Mouse (Mus musculus) 3134 (cell line): ENCODE data around the gene Ssbp2.

Experiments used
- DNase-seq: peaks from one replicate; pipeline ENCODE4 v3.0.0-alpha.2; 2011; ENCODE audit warnings: low spot score; ENCODE audit not compliant: insufficient read length; ENCODE audit errors: extremely low read depth

The Ssbp2 gene

DNA sequence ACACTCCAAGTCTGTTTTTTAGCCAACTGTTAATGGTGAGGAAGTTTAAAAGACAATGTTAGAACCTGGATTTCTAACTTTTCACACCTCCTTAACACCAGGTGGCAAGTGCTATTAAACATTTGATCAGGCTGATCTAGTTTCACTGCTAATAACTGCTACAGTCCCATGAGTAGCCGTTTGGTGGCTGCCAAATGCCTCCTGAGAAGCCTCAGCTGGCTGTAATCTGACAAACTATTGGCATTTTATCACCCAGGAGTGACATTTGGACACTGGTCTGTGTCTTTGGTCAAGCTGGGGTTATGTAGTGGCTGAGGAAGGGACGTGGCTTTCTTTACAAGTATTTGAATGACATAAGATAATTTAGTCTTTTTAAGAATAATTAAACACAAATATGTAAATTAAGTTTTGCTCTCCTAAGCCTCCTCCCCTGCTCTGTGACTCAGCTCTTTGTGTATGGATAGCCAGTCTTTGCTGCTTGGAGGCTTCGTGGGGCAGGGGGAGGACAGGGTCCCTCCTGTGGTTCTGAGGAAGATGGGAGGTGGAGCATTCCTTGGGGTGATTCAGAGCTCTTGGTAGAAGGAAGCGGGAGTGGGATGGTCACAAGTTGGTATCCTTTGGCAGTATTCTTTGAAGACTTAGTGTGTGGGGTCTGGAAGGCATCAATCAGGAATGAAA, 60.1 kb downstream of the Ssbp2 start:
- DNase-seq: peak; percentile 4

DNA sequence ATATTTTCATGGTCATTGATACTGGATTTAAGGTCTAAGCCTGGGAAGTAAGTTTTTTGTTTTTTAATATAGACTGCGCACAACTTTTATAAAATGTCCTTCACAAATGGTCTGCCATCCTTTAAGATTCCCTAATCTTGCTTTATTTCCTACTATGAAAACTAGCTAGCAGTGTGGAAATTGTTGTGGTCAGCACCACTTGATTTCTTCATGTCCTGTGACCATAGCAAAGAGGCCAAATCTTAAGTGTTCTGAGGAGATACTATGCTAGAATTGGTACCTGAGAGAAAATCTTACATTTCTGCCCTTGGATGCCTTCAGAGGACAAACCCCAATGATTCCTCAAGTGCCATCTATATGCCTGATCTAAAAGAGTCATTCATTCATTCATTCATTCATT, 60.9 kb downstream of the Ssbp2 start:
- DNase-seq: no peak

DNA sequence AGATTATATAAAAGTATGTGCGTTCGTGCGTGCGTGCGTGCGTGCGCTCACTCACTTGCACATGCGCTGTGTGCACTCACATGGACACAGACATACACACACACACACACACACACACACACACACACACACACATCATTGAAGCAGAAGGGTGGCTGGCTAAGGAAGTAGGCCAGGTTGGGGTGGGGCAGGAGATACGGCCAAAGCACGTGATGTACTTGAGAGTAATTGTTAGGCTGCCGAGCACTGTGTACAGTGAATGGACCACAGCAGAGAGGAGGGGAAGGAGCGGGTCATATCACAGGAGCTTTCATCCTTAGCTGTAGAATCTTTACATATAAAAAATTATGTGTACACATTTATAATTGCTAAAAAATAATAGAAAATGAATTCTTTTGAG, 66.0 kb downstream of the Ssbp2 start:
- no peak for DNase-seq

DNA sequence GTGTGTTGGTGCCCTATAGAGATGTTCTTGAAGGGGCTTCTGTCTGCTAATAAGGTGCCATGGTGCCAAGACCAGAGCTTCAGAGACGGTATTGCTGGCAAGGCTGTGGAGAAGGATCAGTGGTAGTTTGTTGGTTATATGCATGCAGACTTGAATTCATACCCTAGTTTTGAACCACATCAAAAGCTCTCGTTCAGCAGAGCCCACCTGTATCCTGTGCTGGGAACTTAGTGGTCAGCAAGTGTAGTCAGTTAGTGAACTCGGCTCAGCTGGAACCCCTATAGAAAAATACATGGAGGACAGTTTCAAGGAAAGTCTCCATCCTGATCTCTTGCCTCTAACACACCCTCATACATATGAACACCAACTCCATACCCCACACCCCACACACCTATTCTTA, 69.7 kb downstream of the Ssbp2 start:
- DNase-seq: no peak

DNA sequence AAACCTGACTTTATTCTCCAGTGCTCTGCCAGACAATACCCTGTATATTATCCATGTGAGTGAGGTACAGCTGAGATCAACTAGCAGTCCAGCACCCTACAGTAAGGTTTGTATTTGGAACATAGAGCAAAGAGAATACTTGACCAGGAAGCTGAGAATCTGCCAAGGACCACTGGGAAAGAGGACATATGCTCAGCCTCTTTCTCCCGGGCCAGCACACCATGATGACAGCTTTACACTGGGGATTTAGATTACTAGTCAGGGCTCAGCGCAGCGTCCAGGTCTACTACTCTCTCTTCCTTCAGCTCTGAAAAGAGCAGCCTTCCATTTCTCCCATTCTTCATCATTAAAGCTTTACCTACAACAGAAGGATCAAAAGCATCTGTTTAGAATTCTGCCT, 76.6 kb downstream of the Ssbp2 start:
- DNase-seq: no peak

DNA sequence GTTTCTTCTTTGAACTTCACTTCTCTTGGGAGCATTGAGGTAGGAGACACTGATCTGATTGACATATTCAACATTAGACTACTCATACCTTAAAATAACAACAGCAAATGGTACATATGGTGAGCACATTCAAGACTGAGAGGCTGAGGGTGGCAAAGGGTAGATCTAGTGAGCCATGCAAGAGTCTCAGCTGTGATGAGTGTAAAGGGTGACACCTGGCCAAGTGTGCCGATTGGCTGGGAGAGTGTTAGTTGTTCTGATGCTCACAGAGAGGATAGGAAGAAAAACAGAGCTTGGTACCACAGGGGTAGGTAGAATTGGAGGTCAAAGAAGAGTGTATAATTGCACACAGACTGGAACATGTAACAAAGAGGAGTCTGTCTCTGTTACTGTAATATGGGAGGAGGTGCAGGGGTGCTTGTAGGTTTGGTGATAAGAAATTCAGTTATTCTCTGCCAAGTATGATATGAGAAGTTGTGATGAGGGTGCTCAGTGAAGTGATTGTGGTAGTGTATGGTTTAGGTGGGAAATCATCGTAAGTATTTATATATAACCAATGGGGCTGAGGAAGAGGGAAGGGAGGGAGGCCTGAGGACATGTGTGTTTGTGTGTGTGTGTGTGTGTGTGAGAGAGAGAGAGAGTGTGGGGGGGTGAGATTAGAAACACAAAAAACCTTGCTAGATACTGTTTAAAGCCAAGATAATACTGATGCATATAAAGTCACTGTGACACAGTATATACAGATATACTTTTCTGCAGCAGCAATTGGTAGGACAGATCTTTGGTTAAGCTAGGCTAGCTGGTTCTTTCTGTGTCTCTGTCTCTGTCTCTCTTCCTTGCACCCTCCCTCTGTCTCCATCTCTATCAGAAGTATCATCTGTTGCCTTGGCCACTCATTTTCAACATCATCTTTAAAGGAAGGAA, 80.3 kb downstream of the Ssbp2 start:
- no peak for DNase-seq

DNA sequence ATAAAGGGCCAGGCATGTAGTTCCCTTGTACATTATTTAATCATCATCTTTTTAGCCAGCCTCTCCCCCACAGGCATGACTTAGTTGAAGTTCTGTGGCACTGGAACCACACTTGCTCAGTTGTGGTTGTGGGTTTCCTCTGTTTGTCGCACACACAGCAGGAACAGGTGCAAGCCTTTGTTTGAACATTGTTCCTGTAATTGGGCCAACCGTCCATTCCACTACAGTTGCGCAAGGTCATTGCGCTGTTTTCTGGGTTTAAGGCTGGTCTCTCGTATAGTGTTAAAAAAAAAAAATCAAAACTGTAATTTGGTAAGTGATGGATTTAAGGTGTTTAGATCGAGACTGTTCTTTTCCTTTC, 81.0 kb downstream of the Ssbp2 start:
- no peak for DNase-seq

DNA sequence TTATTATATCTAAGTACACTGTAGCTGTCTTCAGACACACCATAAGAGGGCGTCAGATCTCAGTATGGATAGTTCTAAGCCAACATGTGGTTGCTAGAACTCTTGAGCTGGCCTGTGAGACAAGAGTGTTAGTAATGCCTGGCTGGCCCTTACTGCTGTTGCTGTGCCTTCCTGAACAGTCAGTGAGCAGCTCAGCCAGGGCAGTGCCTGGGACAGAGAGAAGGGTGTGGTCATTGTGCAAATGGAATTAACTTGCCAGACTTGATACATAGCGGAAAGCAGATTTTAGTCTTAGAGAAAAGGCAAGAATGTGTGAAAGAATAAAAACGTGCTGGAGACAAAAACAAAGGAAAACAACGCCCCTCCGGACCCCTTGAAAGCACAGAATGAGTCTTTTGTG, 83.5 kb downstream of the Ssbp2 start:
- DNase-seq: no peak

DNA sequence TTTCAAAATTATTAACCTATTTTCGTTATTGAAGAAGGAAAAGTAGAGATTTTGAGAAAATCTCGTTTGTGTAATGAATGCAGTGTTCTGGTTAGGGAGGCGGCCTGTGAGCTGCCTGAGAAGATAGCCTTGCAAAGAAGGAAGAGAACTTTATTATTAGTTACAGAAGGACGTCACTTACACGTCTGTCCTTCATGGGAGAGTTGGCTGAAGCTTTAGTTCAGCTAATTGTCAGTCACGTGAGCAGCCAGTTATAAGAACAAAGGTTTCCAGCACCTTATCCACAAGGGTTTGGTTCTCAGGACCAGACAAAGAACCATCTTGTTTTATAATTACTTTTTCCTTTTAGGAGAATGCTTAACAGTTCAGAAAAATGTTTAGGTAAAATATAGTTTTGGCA, 104.0 kb downstream of the Ssbp2 start:
- no peak for DNase-seq

DNA sequence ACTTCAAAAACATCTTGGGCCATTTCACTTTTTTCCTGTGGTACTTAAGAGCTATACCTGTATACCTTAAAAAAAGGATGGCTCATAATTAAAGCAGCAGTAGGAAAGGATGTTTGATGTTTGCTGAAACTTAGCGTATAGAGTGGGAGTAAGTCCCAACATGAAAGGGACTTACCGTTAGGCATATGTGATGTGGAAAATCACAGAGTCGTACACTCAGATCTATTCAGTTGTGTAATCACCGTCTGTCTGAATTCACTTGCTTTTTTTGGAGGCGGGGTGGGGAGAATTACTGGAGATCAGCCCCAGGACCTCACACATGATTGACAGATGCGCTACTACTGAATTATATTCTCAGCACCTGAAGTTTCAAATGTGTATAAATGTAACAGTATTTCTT, 104.7 kb downstream of the Ssbp2 start:
- no peak for DNase-seq

DNA sequence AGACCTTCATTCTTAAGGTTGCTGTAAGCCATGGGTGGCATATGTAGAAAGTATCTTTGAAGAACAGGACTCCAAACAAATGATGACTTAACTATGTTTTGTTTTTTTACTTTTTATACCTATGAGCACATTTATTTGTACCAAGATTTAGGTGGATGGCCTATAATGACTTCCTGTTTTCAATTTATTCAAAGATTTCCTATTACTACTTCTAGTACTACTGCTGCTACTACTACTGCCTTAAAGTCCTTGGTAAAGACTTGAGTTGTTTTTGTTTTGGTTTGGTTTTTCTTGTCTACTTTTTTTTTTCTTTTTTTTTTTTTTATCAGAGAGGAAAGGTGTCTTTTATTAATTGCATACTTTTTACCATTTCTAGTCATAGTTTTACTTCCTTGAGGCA, 121.4 kb downstream of the Ssbp2 start:
- no peak for DNase-seq

DNA sequence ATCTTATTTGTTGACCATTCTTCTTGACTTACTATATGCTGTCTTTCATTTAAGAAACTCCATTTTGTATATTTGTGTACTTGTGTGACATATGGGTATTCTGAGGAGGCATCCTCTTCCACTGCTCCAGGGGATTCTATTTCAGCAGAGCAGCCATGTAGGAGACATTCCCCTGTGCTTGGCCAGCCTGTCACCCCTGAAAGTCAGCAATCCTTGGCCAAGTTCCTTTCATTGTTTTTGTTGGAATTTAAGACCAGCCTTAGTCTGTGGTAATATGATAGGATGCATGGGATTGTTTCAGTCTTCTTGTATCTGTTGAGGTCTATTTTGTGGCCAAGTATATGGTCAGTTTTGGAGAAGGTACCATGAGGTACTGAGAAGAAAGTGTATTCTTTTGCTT, 122.1 kb downstream of the Ssbp2 start:
- no peak for DNase-seq

DNA sequence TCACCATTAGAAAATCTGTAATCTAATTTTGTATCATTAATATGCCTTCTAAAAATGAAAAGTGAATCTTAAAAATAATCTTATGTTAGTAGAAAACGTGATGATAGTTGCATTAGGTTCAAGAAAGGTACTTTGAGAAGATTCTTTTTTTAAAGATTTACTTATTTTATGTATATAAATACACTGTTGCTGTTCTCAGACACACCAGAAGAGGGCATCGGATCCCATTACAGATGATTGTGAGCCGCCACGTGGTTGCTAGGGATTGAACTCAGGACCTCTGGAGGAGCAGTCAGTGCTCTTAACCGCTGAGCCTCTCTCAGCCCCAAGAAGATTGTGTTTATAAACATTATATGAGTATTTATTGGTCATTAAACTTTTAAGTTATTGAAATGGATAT, 126.3 kb downstream of the Ssbp2 start:
- DNase-seq: no peak

DNA sequence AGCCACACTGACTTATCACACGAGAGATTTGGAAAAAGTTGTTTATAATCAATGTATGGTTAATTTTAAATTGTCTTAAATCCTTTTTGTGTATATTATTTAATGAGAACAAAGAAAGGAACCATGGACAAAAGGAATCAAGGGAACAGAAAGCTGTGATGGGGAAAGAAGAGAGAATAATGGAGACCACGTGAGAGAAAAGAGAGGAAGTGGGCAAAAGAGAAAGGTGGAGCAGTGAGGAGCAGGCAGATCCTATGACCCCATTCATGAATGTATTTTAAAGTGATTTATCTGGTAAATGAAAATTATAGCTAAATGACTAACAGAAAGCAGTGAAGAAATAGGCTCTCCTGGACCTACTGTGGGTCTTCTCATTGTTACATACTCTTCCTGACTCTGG, 128.4 kb downstream of the Ssbp2 start:
- no peak for DNase-seq

DNA sequence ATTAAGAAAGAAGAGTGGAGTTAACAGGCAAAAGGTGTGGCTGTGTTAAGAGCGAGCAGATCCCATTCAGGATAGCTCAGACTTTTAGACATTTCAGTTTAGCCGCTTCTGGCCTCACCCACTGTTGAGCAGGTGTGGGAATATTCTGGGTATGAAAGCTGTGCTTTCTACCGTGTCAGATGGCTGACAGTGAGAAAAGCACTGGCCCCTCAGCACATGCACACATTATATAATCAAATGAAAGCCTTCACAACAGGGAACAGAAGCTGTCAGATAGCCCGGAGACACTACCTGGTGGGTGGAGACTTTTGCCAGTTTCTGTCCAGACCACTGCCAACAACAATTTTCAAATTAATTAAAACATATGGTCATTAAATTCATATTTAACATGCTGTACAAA, 131.8 kb downstream of the Ssbp2 start:
- DNase-seq: no peak

DNA sequence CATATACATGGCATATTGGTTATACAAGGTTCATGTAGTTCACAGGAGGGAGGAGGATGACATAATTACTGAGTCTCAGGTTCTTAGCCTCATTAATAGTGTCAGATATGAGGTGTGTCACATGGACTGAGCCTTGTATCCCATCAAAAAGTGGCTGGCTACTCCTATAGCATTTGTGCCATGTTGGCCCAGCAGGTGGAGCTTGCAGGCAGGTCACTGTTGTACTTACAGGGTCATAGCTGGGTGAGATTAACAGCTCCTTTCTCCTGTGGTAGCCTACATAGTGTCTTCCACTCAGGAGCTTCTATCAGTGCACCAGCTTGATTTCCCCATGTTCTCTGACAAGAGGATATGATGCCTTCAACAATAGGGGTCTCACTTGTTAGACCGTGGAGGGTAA, 135.2 kb downstream of the Ssbp2 start:
- no peak for DNase-seq

DNA sequence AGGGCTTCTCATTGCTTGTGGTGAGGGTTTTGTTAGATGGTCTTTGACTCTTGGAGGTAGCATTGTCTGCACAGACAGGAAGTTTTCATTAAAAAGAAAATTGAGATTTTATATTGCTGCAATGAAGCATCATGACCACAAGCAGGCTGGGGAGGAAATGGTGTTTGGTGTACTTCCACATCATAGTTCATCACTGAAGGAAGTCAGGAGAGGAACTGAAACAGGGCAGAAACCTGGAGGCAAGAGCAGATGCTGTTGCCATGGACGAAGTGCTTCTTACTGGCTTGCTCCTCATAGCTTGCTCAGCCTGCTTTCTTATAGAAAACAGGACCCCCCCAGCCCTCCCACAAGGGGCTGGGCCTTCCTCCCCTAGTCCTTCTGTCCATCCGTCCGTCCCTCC, 139.5 kb downstream of the Ssbp2 start:
- no peak for DNase-seq

DNA sequence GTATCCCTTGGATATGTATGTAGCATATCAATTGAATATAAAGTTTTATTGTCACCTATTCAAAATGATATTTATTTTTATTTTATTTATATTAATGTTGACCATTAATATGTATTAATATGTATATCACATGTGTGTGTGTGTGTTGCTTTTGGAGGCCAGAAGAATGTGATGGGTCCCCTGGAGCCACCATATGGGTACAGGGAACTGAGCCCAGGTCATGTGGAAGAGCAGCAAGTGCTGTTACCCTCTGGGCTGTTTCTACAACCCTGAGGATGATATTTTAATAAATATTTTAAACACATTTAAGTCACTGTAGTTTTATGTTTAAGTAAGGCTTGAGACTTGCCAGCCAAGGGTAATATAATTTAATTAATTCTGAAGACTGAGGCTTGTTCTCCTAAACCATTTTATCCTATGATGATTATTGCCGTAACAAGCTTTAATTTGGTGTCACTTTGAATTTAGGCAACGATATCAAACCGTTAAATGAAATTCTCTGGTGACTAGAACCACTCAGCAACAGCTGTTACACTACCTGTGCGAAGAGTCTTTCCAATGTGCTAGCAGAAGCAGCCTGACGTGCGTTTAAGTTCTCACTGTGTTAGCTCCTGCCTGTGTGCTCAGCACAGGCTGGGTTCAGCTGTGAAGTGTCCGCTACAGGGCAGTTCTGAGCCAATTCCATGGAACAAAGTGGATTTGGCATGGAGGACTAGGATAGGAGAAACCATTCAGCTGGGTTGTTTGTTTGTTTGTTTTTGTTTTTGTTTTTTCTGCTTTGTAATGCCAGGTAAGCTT, 145.2 kb downstream of the Ssbp2 start:
- no peak for DNase-seq

DNA sequence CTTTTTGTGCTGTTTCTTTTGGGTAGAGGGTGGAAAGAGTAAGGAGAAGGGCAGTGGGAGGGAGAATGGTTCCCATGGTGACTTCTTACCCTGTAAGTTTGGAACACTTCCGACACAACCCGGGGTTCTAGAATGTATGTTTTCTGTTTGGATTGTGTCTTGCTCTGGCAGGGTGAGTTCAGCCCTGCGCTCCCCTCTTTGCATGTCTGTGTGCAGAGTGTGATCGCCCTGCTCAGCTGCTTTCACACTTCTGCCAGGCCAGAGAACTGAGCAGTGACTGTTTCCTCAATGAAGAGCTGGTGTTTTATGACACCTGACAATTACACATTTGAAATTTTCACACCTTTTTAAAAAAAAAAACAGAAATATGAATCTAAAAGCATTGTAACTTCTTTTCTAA, 150.5 kb downstream of the Ssbp2 start:
- no peak for DNase-seq

DNA sequence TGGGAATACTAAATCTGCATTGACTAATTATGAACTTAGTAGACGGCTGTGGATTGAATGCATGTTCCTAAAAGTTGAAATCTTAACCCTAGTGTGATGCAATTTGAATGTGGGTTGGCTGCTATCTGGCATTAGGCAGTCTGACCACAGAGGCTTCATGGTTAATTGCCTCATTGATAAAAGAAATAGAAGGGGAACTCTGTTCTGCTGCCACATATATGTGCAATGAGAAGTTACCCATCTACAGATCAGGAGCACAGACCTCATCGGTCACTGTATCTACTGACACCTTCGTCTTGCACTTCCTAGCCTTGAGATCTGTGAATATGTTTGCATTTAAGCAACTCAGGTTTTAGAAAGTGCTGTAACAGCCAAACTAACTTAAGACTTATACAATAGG, 151.8 kb downstream of the Ssbp2 start:
- no peak for DNase-seq

DNA sequence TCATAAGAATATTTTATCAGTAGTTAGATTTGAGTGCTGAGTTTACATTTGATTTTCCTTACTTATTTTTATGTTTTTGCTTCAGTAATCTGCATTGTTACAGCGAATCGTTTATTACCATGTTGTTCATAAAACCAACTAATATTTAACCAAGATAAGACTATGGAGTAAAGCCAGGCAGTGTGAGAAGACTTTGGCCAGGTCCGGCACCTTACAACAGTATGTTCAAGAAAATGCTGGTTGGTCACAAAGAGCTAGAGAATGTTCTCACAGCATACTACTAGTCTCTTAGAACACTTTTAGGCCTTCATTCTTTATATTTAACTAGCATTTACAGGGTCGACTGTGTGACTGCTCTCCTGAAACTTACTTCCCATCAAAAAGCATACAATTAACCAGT, 152.5 kb downstream of the Ssbp2 start:
- no peak for DNase-seq

DNA sequence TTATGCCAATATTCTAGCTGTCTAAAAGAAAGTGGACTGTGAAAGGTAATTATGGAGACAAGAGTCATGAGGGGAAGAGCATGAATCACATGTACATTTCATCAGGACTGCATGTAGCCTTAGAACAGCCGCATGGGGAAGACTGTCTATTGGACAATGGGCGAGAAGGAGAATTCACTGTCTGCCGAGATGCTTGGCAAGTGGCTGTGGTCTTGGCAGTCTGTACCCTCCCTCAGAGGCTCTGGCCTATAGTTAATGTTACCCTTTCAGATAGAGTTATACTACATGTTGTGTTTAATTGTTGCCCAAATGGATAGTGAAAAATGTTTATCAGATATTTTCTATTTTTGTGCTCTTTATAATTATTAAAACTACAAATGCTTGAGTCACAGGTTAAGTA, 156.0 kb downstream of the Ssbp2 start:
- no peak for DNase-seq
